Mouse (Mus musculus) thymus, postnatal 14 days (tissue): ENCODE results near the gene Nfasc.

Experiments used
- DNase-seq: peaks from one replicate; pipeline ENCODE4 v3.0.0; 2021

Nfasc gene

GRCm38 (mm10) chr1:132535541-132535940, 206.1 kb downstream of the Nfasc start:
- no peak for DNase-seq

- DNase-seq = no peak
These were observed 207.8 kb downstream of the Nfasc start for GRCm38 (mm10) chr1:132533840-132534239.

GRCm38 (mm10) chr1:132532521-132532920, 209.1 kb downstream of the Nfasc start:
- DNase-seq = no peak

GRCm38 (mm10) chr1:132530631-132531191, 210.9 kb downstream of the Nfasc start:
- no peak for DNase-seq

- no peak for DNase-seq
These were observed 212.8 kb downstream of the Nfasc start for GRCm38 (mm10) chr1:132528647-132529334.

GRCm38 (mm10) chr1:132528071-132528470, 213.5 kb downstream of the Nfasc start:
- DNase-seq = no peak

GRCm38 (mm10) chr1:132525832-132526231, 215.8 kb downstream of the Nfasc start:
- DNase-seq = peak; percentile 59

- DNase-seq = peak; percentile 57
These were observed 217.7 kb downstream of the Nfasc start for GRCm38 (mm10) chr1:132523920-132524319.

GRCm38 (mm10) chr1:132523048-132523447, 218.5 kb downstream of the Nfasc start:
- no peak for DNase-seq

- DNase-seq = peak; percentile 78
These were observed 220.8 kb downstream of the Nfasc start for GRCm38 (mm10) chr1:132520764-132521163.

GRCm38 (mm10) chr1:132519734-132520133, 221.9 kb downstream of the Nfasc start:
- DNase-seq = no peak

- no peak for DNase-seq
These were observed 223.0 kb downstream of the Nfasc start for GRCm38 (mm10) chr1:132518621-132519020.

- no peak for DNase-seq
These were observed 224.8 kb downstream of the Nfasc start for GRCm38 (mm10) chr1:132516776-132517175.

GRCm38 (mm10) chr1:132515339-132515738, 226.3 kb downstream of the Nfasc start:
- no peak for DNase-seq
